Mouse (Mus musculus): ENCODE data around the gene Dok1.

Gene Dok1

GRCm38 (mm10) chr6:83033249-83034185, at the start of gene Dok1, which contains the start of gene Loxl3:
Gene Dok1, minus strand, starts transcription at chr6:83033471.
Gene Loxl3, plus strand, starts transcription at chr6:83034173.
- peak; percentile 84 for DNase-seq (ENCODE audit: extremely low spot score, low spot score)

- no peak for DNase-seq (ENCODE audit: extremely low spot score, low spot score)
Measured at GRCm38 (mm10) chr6:83080210-83080609, 46.9 kb upstream of the Dok1 start.

- DNase-seq (ENCODE audit: extremely low spot score, low spot score) = peak; percentile 100
Measured at GRCm38 (mm10) chr6:83078324-83078858, 45.1 kb upstream of the Dok1 start.

- DNase-seq (ENCODE audit: extremely low spot score, low spot score) = no peak
Measured at GRCm38 (mm10) chr6:83077630-83078323, 44.5 kb upstream of the Dok1 start, which contains the start of gene Pcgf1. Gene Pcgf1, plus strand, starts transcription at chr6:83077869.

GRCm38 (mm10) chr6:83074979-83075378, 41.7 kb upstream of the Dok1 start:
- DNase-seq (ENCODE audit: extremely low spot score, low spot score) = no peak

- no peak for DNase-seq (ENCODE audit: extremely low spot score, low spot score)
Measured at GRCm38 (mm10) chr6:83071220-83071619, 37.9 kb upstream of the Dok1 start.

GRCm38 (mm10) chr6:83070311-83071219, 37.3 kb upstream of the Dok1 start:
- DNase-seq (ENCODE audit: extremely low spot score, low spot score) = peak; percentile 82

- DNase-seq (ENCODE audit: extremely low spot score, low spot score) = no peak
Measured at GRCm38 (mm10) chr6:83070247-83070310, 36.8 kb upstream of the Dok1 start, which contains the start of gene Tlx2. Gene Tlx2, minus strand, starts transcription at chr6:83070293.

- DNase-seq (ENCODE audit: extremely low spot score, low spot score) = peak; percentile 66
Measured at GRCm38 (mm10) chr6:83069488-83070246, 36.4 kb upstream of the Dok1 start.

GRCm38 (mm10) chr6:83068706-83069487, 35.6 kb upstream of the Dok1 start:
- DNase-seq (ENCODE audit: extremely low spot score, low spot score) = peak; percentile 70

- no peak for DNase-seq (ENCODE audit: extremely low spot score, low spot score)
Measured at GRCm38 (mm10) chr6:83068221-83068620, 35.0 kb upstream of the Dok1 start.

GRCm38 (mm10) chr6:83066441-83066840, 33.2 kb upstream of the Dok1 start:
- DNase-seq (ENCODE audit: extremely low spot score, low spot score) = no peak

- no peak for DNase-seq (ENCODE audit: extremely low spot score, low spot score)
Measured at GRCm38 (mm10) chr6:83065995-83066394, 32.7 kb upstream of the Dok1 start.

- DNase-seq (ENCODE audit: extremely low spot score, low spot score) = no peak
Measured at GRCm38 (mm10) chr6:83058725-83059124, 25.5 kb upstream of the Dok1 start.

- no peak for DNase-seq (ENCODE audit: extremely low spot score, low spot score)
Measured at GRCm38 (mm10) chr6:83057790-83058189, 24.5 kb upstream of the Dok1 start, which contains the start of gene Dqx1. Gene Dqx1, plus strand, starts transcription at chr6:83057844.

GRCm38 (mm10) chr6:83054871-83055431, 21.7 kb upstream of the Dok1 start, which contains the start of gene Htra2:
Gene Htra2, minus strand, starts transcription at chr6:83055273.
- DNase-seq (ENCODE audit: extremely low spot score, low spot score) = no peak

- peak; percentile 98 for DNase-seq (ENCODE audit: extremely low spot score, low spot score)
Measured at GRCm38 (mm10) chr6:83054074-83054851, 21.0 kb upstream of the Dok1 start, which contains the start of gene Aup1. Gene Aup1, plus strand, starts transcription at chr6:83054521.

- peak; percentile 66 for DNase-seq (ENCODE audit: extremely low spot score, low spot score)
Measured at GRCm38 (mm10) chr6:83053136-83053960, 20.1 kb upstream of the Dok1 start.
